Mouse (Mus musculus): ENCODE data around the gene Med18. TPM values are rescaled to one million over a fixed set of nuclear protein-coding genes. Genes with fewer than 3 reads are reported as not detected.

Med18 gene
- total RNA-seq (2014; fragmentation: Nextera tagmentation) (20.5 and 21.2 TPM in 2 replicates), total RNA-seq (2017) (20.9 and 22.2 TPM in 2 replicates), polyA plus RNA-seq (2012) (7.8 and 8.1 TPM in 2 replicates)

- TF ChIP-seq CTCF (IDR thresholded peaks at IDR 0.05; ENCODE audit: low read depth, low read length) = no peak
- TF ChIP-seq TAL1 (conservative IDR thresholded peaks at IDR 0.05; ENCODE audit: low read depth, low read length) = no peak
- no peak for TF ChIP-seq GATA2 (IDR thresholded peaks at IDR 0.05; ENCODE audit: borderline replicate concordance, low read depth, low read length)
- no peak for TF ChIP-seq GATA1 (IDR thresholded peaks at IDR 0.05; ENCODE audit: borderline replicate concordance, low read length)
- TF ChIP-seq POLR2AphosphoS5 (IDR thresholded peaks at IDR 0.05; ENCODE audit: insufficient replicate concordance, low read depth, low read length) = no peak
- ATAC-seq (ENCODE audit: extremely low read depth, insufficient number of reproducible peaks, low FRiP score, poor library complexity, severe bottlenecking) = peak; percentile 74
These were observed at the start of gene Med18 for GRCm38 (mm10) chr4:132463430-132464254. Gene Med18, minus strand, starts transcription at chr4:132463921.

GRCm38 (mm10) chr4:132512080-132512479, 48.4 kb upstream of the Med18 start:
- ATAC-seq (ENCODE audit: extremely low read depth, insufficient number of reproducible peaks, low FRiP score, poor library complexity, severe bottlenecking) = no peak
- no peak overlapping the region; the same call in 1 of the 2 replicates for H3K4me3 ChIP-seq (ENCODE audit: low read depth, low read length)

More at GRCm38 (mm10) chr4:132463430-132464254, at the start of gene Med18:
- H3K9me3 ChIP-seq (replicated peaks) = no peaks in the 10 kb centered on the region
- DNase-seq (ENCODE audit: low spot score) = peak; percentile 73
- H3K4me3 ChIP-seq (ENCODE audit: low read depth, low read length) = peak within 1 kb of the TSS; percentile 92
- peaks cover 34% of the 10 kb centered on the region for H3K36me3 ChIP-seq (replicated peaks)
- no peaks in the 10 kb centered on the region for H3K27me3 ChIP-seq (ENCODE audit: insufficient read depth, low read length)
- peaks cover 48% of the 10 kb centered on the region for H3K4me1 ChIP-seq (ENCODE audit: insufficient read depth, low read depth, low read length)

GRCm38 (mm10) chr4:132510352-132510798, 46.7 kb upstream of the Med18 start, which contains the start of gene Sesn2:
Gene Sesn2, minus strand, starts transcription at chr4:132510501.
- peaks cover 87% of the 10 kb centered on the region for H3K4me1 ChIP-seq (ENCODE audit: insufficient read depth, low read depth, low read length)
- DNase-seq (ENCODE audit: low spot score) (peak; percentile 98), ATAC-seq (ENCODE audit: extremely low read depth, insufficient number of reproducible peaks, low FRiP score, poor library complexity, severe bottlenecking) (peak; percentile 78)
- no peaks in the 10 kb centered on the region for H3K27me3 ChIP-seq (ENCODE audit: insufficient read depth, low read length)
- peak within 1 kb of the TSS; percentile 93 for H3K4me3 ChIP-seq (ENCODE audit: low read depth, low read length)
- TF ChIP-seq CTCF (IDR thresholded peaks at IDR 0.05; ENCODE audit: low read depth, low read length) = no peak
- TF ChIP-seq GATA2 (IDR thresholded peaks at IDR 0.05; ENCODE audit: borderline replicate concordance, low read depth, low read length) = no peak
- TF ChIP-seq GATA1 (IDR thresholded peaks at IDR 0.05; ENCODE audit: borderline replicate concordance, low read length) = no peak
- no peak for TF ChIP-seq POLR2AphosphoS5 (IDR thresholded peaks at IDR 0.05; ENCODE audit: insufficient replicate concordance, low read depth, low read length)
- no peak for TF ChIP-seq TAL1 (conservative IDR thresholded peaks at IDR 0.05; ENCODE audit: low read depth, low read length)
- H3K9me3 ChIP-seq (replicated peaks) = no peaks in the 10 kb centered on the region
- peaks cover 24% of the 10 kb centered on the region for H3K36me3 ChIP-seq (replicated peaks)

More at GRCm38 (mm10) chr4:132512080-132512479, 48.4 kb upstream of the Med18 start:
- peaks cover 72% of the 10 kb centered on the region for H3K4me1 ChIP-seq (ENCODE audit: insufficient read depth, low read depth, low read length)
- TF ChIP-seq TAL1 (conservative IDR thresholded peaks at IDR 0.05; ENCODE audit: low read depth, low read length) (no peak), POLR2AphosphoS5 (IDR thresholded peaks at IDR 0.05; ENCODE audit: insufficient replicate concordance, low read depth, low read length) (no peak), GATA2 (IDR thresholded peaks at IDR 0.05; ENCODE audit: borderline replicate concordance, low read depth, low read length) (no peak), GATA1 (IDR thresholded peaks at IDR 0.05; ENCODE audit: borderline replicate concordance, low read length) (no peak), CTCF (IDR thresholded peaks at IDR 0.05; ENCODE audit: low read depth, low read length) (no peak)
- no peaks in the 10 kb centered on the region for H3K27me3 ChIP-seq (ENCODE audit: insufficient read depth, low read length)
- no peak for DNase-seq (ENCODE audit: low spot score)
- peaks cover 10% of the 10 kb centered on the region for H3K36me3 ChIP-seq (replicated peaks)
- H3K9me3 ChIP-seq (replicated peaks) = no peaks in the 10 kb centered on the region

- H3K4me1 ChIP-seq (ENCODE audit: insufficient read depth, low read depth, low read length) = peaks cover 89% of the 10 kb centered on the region
- peak; percentile 55 for DNase-seq (ENCODE audit: low spot score)
These were observed 46.0 kb upstream of the Med18 start for GRCm38 (mm10) chr4:132509621-132510296.

GRCm38 (mm10) chr4:132507210-132507609, 43.5 kb upstream of the Med18 start:
- H3K36me3 ChIP-seq (replicated peaks) = peaks cover 46% of the 10 kb centered on the region
- H3K27me3 ChIP-seq (ENCODE audit: insufficient read depth, low read length) = no peaks in the 10 kb centered on the region
- ATAC-seq (ENCODE audit: extremely low read depth, insufficient number of reproducible peaks, low FRiP score, poor library complexity, severe bottlenecking) = no peak
- peak overlapping the region; percentile 56; the same call in 1 of the 2 replicates for H3K4me3 ChIP-seq (ENCODE audit: low read depth, low read length)
- DNase-seq (ENCODE audit: low spot score) = no peak
- TF ChIP-seq POLR2AphosphoS5 (IDR thresholded peaks at IDR 0.05; ENCODE audit: insufficient replicate concordance, low read depth, low read length) (no peak), CTCF (IDR thresholded peaks at IDR 0.05; ENCODE audit: low read depth, low read length) (no peak), GATA1 (IDR thresholded peaks at IDR 0.05; ENCODE audit: borderline replicate concordance, low read length) (no peak), GATA2 (IDR thresholded peaks at IDR 0.05; ENCODE audit: borderline replicate concordance, low read depth, low read length) (no peak), TAL1 (conservative IDR thresholded peaks at IDR 0.05; ENCODE audit: low read depth, low read length) (no peak)
- peaks cover 91% of the 10 kb centered on the region for H3K4me1 ChIP-seq (ENCODE audit: insufficient read depth, low read depth, low read length)
- no peaks in the 10 kb centered on the region for H3K9me3 ChIP-seq (replicated peaks)

More at GRCm38 (mm10) chr4:132509621-132510296, 46.0 kb upstream of the Med18 start:
- H3K4me3 ChIP-seq (ENCODE audit: low read depth, low read length) = peak overlapping the region; percentile 93
- H3K27me3 ChIP-seq (ENCODE audit: insufficient read depth, low read length) = no peaks in the 10 kb centered on the region
- TF ChIP-seq GATA1 (IDR thresholded peaks at IDR 0.05; ENCODE audit: borderline replicate concordance, low read length) = no peak
- no peak for TF ChIP-seq CTCF (IDR thresholded peaks at IDR 0.05; ENCODE audit: low read depth, low read length)
- no peak for TF ChIP-seq POLR2AphosphoS5 (IDR thresholded peaks at IDR 0.05; ENCODE audit: insufficient replicate concordance, low read depth, low read length)
- peak; percentile 31 for ATAC-seq (ENCODE audit: extremely low read depth, insufficient number of reproducible peaks, low FRiP score, poor library complexity, severe bottlenecking)
- H3K36me3 ChIP-seq (replicated peaks) = peaks cover 27% of the 10 kb centered on the region
- no peaks in the 10 kb centered on the region for H3K9me3 ChIP-seq (replicated peaks)
